Mouse (Mus musculus): ENCODE results near the gene Grik1. TPM values are rescaled to one million over a fixed set of nuclear protein-coding genes. Genes with fewer than 3 reads are reported as not detected.

The Grik1 gene
- polyA plus RNA-seq, 1 experiment from 2014 or later, result 0.02 TPM

DNA sequence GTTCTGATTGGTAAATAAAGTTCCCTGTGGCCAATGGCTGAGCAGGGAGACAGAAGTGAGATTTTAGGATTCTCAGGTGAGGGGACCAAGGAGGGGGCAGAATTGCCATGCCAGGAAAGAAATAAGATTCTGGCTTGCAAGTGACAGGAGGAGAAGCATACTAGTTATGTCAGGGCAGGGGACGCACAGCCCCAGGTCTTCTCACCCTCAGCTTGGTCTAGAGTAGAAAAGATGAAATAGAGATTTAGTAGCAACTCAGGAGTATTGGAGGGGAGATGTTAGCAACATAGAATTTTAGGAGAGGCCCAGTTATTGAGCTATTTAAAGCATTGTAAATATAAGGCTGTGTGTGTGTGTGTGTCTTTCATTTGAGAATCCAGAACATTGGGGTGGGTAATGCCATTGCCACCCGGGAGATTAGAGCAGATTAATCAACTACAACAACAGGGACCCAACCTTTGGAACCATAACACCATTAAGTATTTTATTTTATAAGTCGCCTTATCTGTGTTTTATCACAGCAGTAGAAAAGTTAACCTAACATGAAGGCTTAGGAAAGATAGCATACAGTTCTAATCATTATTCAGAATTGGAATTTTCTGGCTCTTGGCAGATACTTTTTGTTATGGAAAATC is 436.5 kb downstream of the Grik1 start:
- Histone ChIP-seq H3K4me1 (replicated peaks) (no peaks in the 10 kb centered on the region), H3K9ac (no peak overlapping the region), H3K9me3 (replicated peaks) (no peaks in the 10 kb centered on the region), H3K4me3 (replicated peaks) (no peak overlapping the region), H3K27ac (no peak overlapping the region), H3K27me3 (no peaks in the 10 kb centered on the region), H3K36me3 (no peaks in the 10 kb centered on the region), H3K4me2 (no peak overlapping the region)
- WGBS (ENCODE audit: insufficient replicate concordance), result 58% methylated on average over 3 of the region's 3 CpGs
- ATAC-seq (ENCODE audit: low read depth), result no peak
- DNase-seq, result no peak

DNA sequence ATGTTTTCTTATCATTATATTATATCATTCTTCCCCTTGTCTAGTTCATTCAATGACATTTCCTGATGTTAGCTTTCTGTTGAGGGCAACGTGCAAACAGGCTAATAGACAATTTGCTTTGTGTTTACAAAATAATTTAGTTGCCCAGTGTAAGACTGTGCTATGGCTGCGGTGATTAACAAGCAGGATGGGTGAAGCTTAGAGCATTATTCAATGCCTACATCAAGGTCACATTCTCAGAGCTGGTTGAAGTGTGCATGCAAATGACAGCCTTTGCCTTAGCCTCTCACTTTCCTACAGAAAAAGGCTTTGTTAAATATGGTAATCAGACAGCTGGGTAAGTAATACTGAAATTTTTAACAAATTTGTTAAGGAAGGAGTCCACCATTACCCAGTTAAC is 438.5 kb downstream of the Grik1 start:
- no peaks in the 10 kb centered on the region for H3K9me3 ChIP-seq (replicated peaks)

DNA sequence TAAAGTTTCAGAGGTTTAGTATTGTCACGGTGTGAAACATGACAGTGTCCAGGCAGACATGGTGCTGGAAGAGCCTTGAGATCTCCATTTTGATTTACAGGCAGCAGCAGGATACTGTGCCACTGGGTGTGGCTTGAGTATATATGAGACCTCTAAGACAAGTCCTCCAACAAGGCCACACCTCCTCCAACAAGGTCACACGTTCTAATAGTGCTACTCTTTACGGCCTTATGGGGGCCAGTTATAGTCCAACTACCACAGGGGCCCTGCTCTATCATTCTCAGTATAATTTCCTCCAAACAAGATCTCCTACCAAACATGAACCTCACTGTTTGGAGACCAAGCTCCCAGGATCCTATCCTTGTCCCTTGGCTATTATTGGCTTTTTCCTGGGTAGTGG is 441.3 kb downstream of the Grik1 start:
- Histone ChIP-seq H3K4me3 (replicated peaks) (no peak overlapping the region), H3K9me3 (replicated peaks) (no peaks in the 10 kb centered on the region), H3K27ac (no peak overlapping the region), H3K36me3 (no peaks in the 10 kb centered on the region), H3K9ac (no peak overlapping the region), H3K4me2 (no peak overlapping the region), H3K27me3 (no peaks in the 10 kb centered on the region), H3K4me1 (replicated peaks) (no peaks in the 10 kb centered on the region)
- no peak for ATAC-seq (ENCODE audit: low read depth)
- WGBS (ENCODE audit: insufficient replicate concordance), result 69% methylated on average over 3 of the region's 3 CpGs
- DNase-seq, result no peak

More for the DNA sequence above, 438.5 kb downstream of the Grik1 start:
- no peaks in the 10 kb centered on the region for H3K4me1 ChIP-seq (replicated peaks)
- no peak overlapping the region for H3K9ac ChIP-seq
- DNase-seq, result no peak
- H3K4me3 ChIP-seq (replicated peaks), result no peak overlapping the region
- WGBS (ENCODE audit: insufficient replicate concordance), result 65% methylated on average over 2 of the region's 2 CpGs
- H3K4me2 ChIP-seq, result no peak overlapping the region
- ATAC-seq (ENCODE audit: low read depth), result no peak
- no peak overlapping the region for H3K27ac ChIP-seq
- H3K27me3 ChIP-seq, result no peaks in the 10 kb centered on the region
- H3K36me3 ChIP-seq, result no peaks in the 10 kb centered on the region

Other genes with a start within 250 kb of the Grik1 start
- gene Cldn17, start 216.7 kb upstream of the Grik1 start, polyA plus RNA-seq (2015; fragmentation: Nextera tagmentation; extraction: Ambion mirVana), result not detected in 2 replicates